Mouse (Mus musculus) Patski (cell line): ENCODE data around the gene Bet1. TPM values are rescaled to one million over a fixed set of nuclear protein-coding genes. Genes with fewer than 3 reads are reported as not detected.

Experiments
- ATAC-seq: fragments of 100-300 bp; one replicate; pipeline ENCODE4 v1.8.0; 2021
- CTCF ChIA-PET: fragments of 350-600 bp; sonication (Branson Sonifier 250); formaldehyde crosslinking; loops from one replicate; lab custom pipeline; 2022; ENCODE audit warnings: inconsistent platforms; lab: Charles Lee
- POLR2A ChIA-PET: fragments of 350-600 bp; sonication (Branson Sonifier 250); formaldehyde crosslinking; loops from one replicate; lab custom pipeline; 2022; ENCODE audit warnings: antibody characterized with exemption, inconsistent platforms; lab: Charles Lee
- DNase-seq: peaks from one replicate; pipeline ENCODE4 v3.0.0-alpha.2; 2011; ENCODE audit warnings: low read depth, low spot score
- H3K27me3 ChIP-seq: fragments of 371-371 bp; one replicate; pipeline ENCODE4 v1.5.1; 2021
- CTCF ChIP-seq: fragments of 100-300 bp; IDR thresholded peaks from one replicate; pipeline ENCODE4 v1.5.1; 2021
- in situ Hi-C: fragments of 300-500 bp; cut with MboI; formaldehyde crosslinking; loops from 3 replicates; pipeline ENCODE4 v1.11.1; 2018; ENCODE audit warnings: low pct_unique_long_range_greater_than_20kb, mixed read lengths
- polyA plus RNA-seq: library from polyadenylated mRNA; unstranded; gene quantifications from one replicate; pipeline ENCODE4 v1.2.3, GENCODE M21; 2021

The Bet1 gene
- polyA plus RNA-seq, 1 experiment from 2014 or later = 44.2 TPM

GRCm38 (mm10) chr6:4030956-4031355, 55.8 kb downstream of the Bet1 start:
- POLR2A ChIA-PET = interaction anchor here (0.8 kb wide), 1 partner anchor 14 kb away, joined by 3 read pairs; no protein-coding TSS in a partner anchor
- ATAC-seq (no peak), DNase-seq (no peak)
- in situ Hi-C loops = no loop called here
- H3K27me3 ChIP-seq = peaks cover 6% of the 10 kb centered on the region
- no peak for TF ChIP-seq CTCF
- CTCF ChIA-PET = interaction anchor here (1.2 kb wide), 1 partner anchor 9 kb away, joined by 3 read pairs; no protein-coding TSS in a partner anchor

Other genes starting within 250 kb of the Bet1 start
- gene Tfpi2, start 98.1 kb downstream of the Bet1 start, polyA plus RNA-seq = not detected
- 0.09 TPM for gene Gngt1, start 93.2 kb downstream of the Bet1 start, polyA plus RNA-seq
- gene Gng11, start 83.1 kb downstream of the Bet1 start, polyA plus RNA-seq = not detected